Mouse (Mus musculus): ENCODE data around the gene Nme1.
A peak's percentile ranks its signal among the peaks of the same experiment; 100 is the strongest.
"Not testable (repeated sequence)": the region's sequence is repeated elsewhere in the genome, so short reads cannot be mapped to it uniquely, and the experiment has no call there.

Nme1 gene

GRCm38 (mm10) chr11:93963013-93963412, 5.3 kb downstream of the Nme1 start:
- DNase-seq: no peak

GRCm38 (mm10) chr11:93961482-93961881, 6.8 kb downstream of the Nme1 start:
- DNase-seq: no peak

GRCm38 (mm10) chr11:93957746-93958145, 10.6 kb downstream of the Nme1 start:
- no peak for DNase-seq

- no peak for DNase-seq
Observed at GRCm38 (mm10) chr11:93957031-93957555, 11.2 kb downstream of the Nme1 start.

- DNase-seq: no peak
Observed at GRCm38 (mm10) chr11:93956159-93956558, 12.2 kb downstream of the Nme1 start, which contains the start of gene Nme2. Nme2 (minus strand) TSS chr11:93956259.

- DNase-seq: peak; percentile 93
Observed at GRCm38 (mm10) chr11:93955256-93956150, 12.8 kb downstream of the Nme1 start.

- no peak for DNase-seq
Observed at GRCm38 (mm10) chr11:93954738-93955255, 13.5 kb downstream of the Nme1 start.

- no peak for DNase-seq
Observed at GRCm38 (mm10) chr11:93952376-93952775, 15.9 kb downstream of the Nme1 start.

GRCm38 (mm10) chr11:93950045-93950444, 18.3 kb downstream of the Nme1 start:
- no peak for DNase-seq

GRCm38 (mm10) chr11:93948887-93949567, 19.3 kb downstream of the Nme1 start:
- DNase-seq: no peak

GRCm38 (mm10) chr11:93944986-93945385, 23.3 kb downstream of the Nme1 start:
- DNase-seq: no peak

GRCm38 (mm10) chr11:93940906-93941305, 27.4 kb downstream of the Nme1 start:
- no peak for DNase-seq

GRCm38 (mm10) chr11:93929106-93929505, 39.2 kb downstream of the Nme1 start:
- no peak for DNase-seq

- DNase-seq: not testable (repeated sequence)
Observed at GRCm38 (mm10) chr11:93915019-93915418, 53.3 kb downstream of the Nme1 start.

GRCm38 (mm10) chr11:93911603-93912002, 56.7 kb downstream of the Nme1 start:
- DNase-seq: no peak

- no peak for DNase-seq
Observed at GRCm38 (mm10) chr11:93908829-93909228, 59.5 kb downstream of the Nme1 start.

- DNase-seq: no peak
Observed at GRCm38 (mm10) chr11:93907839-93908238, 60.5 kb downstream of the Nme1 start.

All from thymus, postnatal 25 days (tissue).